Mouse (Mus musculus) adrenal gland, adult 8-10 months (tissue): Measurements from ENCODE around the gene Tshz2. TPM values are rescaled to one million over a fixed set of nuclear protein-coding genes. Genes with fewer than 3 reads are reported as not detected.

Source experiments
- DNase-seq: peaks from one replicate; pipeline ENCODE4 v3.0.0; 2022
- total RNA-seq, 4 experiments: library from RNA; stranded (reverse); gene quantifications; 2 replicates each; pipeline ENCODE4 v1.2.4; 2022

Tshz2 gene
- total RNA-seq, 4 experiments from 2014 or later: 40.4 to 58.6 (median 47.5) TPM

DNA sequence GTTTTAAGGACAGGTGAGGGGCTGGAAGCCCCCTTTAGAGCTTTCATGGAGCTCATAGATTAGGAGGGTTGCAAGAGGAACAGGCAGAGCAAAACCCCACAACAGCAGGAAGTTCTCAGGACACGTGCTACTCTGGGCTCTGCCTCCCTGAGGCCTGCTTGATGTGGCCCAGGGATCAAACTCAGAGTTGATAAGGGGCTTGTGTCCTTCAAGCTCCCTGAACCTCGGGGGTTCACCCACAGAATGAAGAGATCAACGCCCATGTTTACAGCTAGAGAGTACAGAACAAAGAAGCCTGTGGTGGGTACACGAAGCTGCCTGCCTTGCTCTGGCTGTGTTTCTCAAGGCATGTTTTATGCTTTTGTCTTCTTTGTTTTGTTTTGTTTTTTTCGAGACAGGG, 417.8 kb downstream of the Tshz2 start:
- DNase-seq: no peak

DNA sequence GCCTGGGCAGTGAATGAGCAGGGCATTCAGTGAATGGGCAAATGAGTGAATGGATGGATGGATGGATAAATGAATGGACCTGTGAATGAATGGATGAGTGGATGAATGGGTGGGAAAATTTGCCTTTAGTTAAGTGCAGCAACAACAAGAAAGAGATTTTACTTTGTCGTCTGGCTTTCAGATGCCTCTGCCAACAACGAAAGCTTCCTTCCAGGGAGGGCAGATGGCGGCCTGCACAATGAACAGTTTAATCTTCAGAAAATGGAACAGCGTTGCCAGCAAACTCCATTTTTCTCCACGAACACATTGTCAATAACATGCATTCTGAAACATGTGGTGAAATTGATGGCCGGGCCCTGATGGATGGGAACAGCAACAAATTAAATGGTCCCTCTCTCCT, 418.6 kb downstream of the Tshz2 start:
- DNase-seq: no peak

DNA sequence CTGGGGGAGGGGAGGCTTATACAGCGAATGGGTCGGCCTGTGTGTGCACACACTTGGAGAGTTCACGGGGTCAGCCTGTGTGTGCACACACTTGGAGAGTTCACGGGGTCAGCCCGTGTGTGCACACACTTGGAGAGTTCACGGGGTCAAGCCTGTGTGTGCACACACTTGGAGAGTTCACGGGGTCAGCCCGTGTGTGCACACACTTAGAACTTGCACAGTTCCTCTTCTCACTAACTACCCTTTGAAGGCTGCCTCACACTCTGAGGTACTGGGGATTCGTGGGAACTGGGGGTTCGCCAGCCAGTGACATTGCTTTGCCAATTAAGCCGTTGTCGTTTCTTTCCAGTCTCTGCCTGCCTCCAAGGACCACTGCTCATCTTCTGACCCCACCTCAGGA, 422.1 kb downstream of the Tshz2 start:
- DNase-seq: no peak

DNA sequence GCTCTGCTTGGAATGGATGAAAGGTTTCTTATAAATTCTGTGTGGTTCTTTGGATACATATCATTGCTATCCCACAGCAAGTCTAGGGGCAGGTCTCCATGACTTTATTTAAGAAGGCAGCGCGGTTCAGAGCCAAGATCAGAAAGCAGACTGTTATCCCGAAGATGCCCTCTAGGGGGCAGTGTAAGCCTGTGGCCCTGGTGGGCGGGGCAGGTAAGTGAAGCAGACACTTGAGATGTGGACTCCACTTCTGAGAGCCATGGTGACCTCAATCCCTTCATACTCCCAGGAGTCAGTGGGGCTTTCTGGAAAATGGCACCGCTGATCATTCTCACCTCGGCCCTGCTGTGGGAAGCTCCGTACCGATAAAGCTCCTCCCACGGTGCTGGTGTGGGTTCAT, 422.6 kb downstream of the Tshz2 start:
- no peak for DNase-seq

DNA sequence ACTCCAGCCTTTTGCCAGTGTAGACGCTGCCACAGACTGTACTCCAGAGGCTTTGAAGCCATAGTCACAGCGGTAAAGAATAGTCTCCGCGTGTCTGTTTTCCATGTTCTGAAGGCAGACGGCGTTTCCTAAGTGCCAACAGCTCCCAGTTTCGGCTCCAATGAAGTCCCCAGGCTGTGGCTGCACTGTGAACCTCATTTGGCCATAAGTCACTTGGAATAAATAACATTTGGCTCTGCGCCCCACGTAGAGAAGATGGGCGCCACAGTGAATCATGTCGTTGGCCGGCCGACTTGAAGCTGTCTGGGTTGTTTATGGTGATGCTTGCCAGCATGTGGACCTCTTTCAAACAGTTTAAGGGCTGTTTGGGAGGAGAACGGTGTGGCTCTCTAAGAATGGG, 426.0 kb downstream of the Tshz2 start:
- DNase-seq: no peak

DNA sequence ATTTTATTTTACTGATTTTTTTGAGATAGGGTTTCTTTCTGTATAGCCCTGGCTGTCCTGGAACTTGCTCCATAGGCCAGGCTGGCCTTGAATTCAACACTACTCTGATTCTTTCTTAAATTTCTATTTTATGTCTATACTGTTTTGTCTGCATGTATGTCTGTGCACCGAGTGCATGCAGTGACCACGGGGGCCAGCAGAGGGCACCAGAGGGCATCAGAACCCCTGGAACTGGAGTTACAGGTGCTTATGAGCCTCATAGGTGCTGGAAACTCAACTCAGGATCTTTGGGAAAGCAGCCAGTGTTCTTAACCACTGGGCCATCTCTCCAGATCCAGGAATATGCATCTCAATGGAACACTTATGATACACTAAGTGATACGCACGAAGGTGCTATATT, 427.3 kb downstream of the Tshz2 start:
- no peak for DNase-seq

DNA sequence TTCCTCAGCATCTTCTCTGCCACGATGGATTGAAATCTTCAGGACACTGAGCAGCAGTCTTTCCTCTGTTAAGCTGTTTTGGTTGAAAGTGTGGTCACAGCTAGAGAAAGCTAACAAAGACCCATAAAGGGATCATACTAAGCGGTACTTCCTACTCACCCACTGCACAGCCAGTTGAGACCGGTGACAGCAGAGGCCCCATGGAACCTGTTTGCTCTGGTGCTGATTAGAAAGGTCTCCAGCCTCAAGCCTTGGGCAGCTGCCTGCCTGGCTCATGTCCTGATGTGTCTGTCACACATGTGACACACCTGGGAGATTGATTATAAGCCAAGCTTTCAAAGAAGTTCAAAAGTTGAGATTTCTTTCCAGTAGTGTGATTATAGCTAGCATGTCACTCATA, 429.6 kb downstream of the Tshz2 start:
- no peak for DNase-seq

DNA sequence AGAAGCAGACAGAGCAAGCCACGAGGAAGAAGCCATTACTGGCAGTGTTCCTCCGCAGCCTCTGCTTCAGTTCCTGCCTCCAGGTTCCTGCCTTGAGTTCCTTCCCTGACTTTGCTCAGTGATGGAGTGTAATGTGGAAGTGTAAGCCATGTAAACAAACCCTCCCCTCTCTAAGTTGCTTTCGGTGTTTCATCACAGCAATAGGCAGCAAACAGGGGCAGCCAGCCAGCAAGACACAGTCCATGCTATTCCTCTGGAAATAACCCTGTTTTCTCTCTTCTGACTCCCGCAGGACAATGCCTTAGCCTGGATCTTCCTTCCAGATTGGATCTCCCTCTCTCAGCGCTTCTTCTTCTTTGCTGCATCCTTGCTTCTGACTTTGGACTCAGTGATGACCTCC, 437.2 kb downstream of the Tshz2 start:
- DNase-seq: no peak

DNA sequence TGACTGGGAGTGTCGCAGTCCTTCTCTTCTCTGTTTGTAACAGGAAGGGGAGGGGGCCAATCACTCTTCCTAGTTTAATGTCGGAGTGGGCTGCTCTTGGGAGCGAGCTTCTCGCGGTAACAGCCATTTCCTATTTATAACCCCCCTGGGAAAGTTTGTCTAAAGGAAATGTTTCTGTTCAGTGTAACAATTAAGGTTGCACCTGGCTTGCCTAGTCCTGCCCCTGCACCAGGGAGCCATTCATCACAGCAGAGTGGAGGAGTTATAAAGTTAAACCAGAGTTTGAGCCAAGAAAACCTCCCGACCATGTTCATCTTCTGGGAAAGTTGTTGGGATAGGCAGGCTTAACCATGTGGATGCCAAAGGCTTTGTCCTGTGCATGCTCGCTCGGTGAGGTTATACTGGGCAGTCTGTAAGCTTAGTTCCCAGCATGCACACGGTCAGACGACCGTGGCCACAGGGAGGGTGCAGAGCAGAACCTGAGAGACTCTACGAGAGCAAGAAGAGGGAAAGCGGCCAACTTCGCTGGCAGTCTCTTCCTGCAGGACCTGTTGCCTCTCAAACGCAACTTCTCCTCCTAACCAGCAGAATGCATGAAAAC, 437.9 kb downstream of the Tshz2 start:
- DNase-seq: no peak

DNA sequence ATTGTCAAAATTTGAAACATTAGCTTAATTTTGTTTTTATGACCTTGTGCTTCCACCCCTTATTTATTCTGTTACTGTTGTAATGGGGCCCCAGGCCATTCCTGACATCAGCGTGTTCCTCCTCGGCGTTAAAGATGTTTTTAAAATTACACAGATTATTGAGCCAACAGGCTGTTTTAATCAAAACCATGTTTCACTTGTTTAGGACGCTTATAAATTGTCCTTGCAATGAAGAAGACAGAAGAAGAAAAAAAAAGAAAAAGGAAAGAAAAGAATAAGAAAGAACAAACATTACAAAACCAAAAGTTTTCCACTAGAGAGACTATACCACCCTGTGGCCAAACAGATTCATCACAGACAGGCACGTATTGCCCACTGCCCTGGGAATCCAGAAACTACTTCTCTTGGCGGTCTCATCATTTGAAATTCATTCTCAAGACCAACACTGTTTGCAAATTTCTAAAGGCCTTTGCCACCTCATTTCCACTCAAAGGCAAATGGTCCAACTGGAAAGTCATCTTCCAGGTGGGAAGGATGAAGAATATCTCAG, 444.2 kb downstream of the Tshz2 start:
- no peak for DNase-seq

DNA sequence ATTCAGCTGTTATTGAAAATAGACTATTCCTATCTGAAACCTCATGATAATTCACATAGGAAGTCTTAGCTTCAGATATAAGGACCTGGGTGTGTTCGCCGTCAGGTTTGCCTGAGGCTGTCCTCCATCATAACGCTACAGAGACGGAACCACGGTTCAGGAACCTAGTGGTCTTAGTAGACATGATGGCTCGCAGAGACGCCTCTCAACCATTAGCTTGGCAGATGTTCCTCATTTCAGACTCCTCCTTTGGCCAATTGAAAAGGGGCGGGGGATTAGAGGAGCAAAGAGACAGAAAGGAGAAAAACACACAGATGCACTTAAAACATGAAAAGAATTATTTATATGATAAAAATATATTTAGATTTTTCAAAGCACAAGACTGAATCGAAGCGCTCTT, 445.2 kb downstream of the Tshz2 start:
- DNase-seq: no peak

DNA sequence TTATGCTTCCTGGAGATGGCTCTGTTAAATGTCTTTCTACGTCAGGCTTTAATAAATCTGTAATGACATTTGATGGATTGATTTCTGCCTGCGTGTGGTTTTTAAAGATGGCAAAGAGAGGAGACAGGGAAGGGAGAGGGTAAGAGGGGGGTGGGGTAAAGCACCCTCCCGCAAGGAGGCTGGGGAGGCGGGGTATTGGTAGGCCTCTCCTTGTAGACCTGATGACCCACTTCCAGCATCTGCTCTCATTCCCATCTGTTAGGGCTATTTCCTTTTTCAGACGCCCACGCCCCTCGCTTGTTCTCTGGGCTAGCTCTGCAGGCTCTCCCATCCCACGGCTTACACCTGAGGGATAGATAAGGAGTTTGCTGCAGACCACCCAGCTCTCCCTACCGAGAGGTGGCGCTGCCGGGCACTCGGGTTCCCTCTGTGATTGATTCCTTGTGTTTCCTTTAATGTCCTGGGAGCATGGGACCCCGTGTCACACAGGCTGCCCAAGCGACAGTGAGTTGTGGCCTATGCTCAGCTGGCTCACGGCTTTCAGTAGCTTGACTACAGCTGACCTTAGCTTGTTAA, 445.7 kb downstream of the Tshz2 start:
- DNase-seq: no peak

DNA sequence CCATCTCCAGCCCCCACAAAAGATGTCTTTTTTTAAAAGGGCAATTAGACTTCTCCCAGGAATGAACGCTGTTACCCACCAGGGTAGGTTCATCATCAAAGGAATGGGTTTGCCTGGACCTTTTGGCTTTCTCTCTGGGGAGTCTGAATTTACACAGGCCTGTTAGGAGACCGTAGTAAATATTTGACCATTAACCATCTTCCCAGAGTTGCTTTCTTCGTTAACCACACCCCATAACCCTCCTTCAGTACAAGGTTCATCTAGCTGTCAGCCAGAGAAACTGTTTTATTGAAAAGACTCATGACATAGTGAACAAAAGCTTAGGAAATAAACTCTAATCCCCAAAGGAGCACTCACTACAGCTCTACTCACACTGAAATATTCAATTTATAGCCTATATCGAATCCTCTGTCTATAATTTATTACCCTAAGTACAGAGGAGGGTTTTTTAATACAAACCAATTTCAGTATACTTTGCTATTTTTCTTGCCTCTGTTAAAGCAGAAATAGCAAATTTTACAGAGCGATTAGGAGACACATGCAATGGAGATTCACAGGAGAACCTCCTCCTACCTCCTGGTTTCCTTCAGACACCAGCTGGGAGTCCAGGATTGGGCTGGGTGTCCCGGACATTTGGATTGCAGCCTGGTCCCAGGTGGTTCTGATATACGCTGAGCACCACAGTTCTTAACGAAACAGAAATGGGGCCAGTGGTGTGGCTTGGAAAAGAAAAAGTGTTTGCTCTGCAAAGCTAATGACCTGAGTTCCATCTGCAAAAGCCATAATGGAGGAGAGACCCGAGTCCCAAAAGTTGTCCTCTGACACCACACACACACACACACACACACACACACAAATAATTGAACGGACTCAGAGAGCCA, 459.0 kb downstream of the Tshz2 start:
- no peak for DNase-seq

DNA sequence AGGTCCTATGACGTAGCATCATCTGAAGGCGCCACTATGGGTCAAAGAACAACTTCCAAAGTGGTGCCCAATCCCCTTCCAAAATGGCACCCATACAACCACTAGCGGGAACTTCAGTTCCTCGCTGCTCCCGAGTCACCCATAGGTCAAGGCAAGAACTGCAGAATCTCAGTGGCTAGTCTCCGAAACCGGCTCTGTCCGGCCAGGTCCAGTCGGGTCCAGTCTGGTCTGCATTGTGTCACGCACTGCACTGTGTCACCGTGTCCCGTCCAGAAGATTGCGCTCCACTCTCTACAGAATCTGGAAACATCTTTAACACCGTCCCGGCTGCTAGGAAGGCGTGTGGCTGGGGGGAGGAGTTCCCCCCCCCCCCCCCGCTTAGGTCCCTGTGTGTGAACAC, 461.4 kb downstream of the Tshz2 start:
- no peak for DNase-seq

DNA sequence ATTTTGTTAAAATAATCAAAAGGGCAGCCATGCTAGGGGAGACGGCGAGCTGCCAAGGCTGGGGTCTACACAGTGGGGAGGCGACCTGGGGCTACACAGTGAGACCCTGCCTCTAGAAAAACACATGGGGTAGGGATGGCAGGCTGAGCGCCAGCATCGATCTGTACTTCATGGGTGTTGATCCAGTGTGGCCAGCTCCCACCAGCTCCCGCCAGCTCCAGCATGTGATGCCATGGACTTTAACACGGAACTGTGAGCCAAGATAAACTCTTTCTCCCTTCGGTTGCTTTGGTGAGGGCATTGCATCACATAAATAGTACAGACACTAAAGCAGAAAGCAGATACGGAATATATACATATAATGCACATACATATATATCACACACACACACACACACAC, 462.1 kb downstream of the Tshz2 start:
- no peak for DNase-seq

DNA sequence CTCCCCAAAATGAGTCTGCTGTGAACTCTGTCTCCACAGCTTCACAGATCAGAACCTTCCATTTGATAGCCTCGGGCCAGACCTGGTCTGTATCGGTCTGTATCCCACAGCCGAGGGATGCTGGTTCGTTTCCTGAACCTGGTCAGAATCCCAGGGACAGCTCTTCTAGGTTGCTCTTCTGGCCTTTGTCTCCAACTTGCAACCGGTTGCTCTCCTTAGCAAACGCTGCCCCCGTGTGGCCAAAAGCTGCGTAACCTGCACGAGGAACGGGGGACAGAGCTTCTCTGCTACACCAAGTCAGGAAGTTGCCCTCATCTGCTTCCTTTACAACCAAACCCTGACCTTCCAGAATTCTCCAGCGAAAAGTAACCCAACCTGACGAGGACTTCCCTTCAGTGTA, 468.3 kb downstream of the Tshz2 start:
- peak; percentile 79 for DNase-seq

DNA sequence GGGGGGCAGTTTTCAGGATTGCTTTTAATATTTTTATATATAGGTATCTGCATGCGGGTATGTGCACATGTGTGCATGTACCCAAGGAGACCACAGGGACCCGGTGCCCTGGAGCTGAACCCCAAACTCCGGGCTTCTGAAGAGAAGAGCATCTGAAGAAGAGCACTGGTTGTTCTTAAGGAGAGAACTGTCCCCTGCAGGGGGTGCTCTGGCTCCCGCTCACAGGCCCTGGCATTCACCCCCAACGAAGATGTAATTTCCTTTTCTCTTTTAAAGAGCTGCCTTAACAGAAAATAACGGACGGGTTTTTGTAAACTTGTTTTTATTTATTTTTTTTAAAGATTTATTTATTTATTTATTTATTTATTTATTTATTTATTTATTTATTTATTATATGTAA, 469.1 kb downstream of the Tshz2 start:
- DNase-seq: no peak

DNA sequence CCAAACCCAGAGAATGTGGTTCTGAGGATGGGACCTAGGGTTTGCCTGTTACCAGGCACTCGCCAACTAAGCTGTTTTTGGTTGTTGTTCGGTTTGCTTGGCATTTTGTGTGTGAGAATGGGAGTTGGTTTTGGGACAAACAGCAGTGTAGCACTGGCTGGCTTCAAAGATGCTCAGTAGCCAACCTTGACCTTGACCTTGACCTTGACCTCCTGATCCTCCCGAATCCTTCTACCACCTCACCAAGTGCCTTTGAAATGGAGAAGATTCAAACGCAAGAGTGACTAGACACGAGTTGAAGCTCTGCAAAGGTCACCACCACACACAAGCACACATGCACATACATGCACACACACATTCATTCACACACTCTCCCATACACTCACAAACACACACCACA, 470.5 kb downstream of the Tshz2 start:
- DNase-seq: no peak

DNA sequence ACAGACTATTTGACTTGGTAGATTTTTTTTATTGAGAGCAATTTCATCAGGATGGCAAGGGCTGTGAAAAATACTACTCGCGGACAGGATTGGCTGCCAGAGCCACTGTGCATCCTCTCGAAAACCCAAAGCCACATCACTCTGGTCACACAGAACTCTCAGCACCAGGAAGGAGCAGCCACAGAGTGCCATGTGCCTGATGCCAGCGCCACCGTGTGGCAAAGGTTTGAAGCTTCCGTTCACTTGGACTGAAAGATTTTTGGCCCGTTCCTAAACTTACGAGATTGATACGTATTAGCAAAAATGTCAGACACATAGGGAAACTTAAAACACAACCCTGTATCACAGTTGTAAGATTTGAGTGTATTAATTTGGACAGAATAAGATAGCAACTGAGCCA, 471.0 kb downstream of the Tshz2 start:
- DNase-seq: no peak

DNA sequence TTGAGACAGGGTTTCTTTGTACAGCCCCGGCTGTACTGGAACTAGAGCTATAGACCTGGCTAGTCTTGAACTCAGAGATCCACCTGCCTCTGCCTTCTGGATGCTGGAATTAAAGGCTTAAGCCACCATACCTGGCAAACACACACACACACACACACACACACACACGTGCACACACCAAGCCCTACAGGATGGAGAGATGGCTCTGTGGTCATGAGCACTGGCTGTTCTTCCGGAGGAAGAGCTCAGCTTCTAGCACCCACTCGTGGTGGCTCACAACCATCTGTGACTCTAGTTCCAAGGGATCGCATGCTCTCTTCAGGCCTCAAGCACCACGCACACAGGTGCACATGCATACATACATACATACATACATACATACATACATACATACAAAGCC, 471.6 kb downstream of the Tshz2 start:
- DNase-seq: no peak

DNA sequence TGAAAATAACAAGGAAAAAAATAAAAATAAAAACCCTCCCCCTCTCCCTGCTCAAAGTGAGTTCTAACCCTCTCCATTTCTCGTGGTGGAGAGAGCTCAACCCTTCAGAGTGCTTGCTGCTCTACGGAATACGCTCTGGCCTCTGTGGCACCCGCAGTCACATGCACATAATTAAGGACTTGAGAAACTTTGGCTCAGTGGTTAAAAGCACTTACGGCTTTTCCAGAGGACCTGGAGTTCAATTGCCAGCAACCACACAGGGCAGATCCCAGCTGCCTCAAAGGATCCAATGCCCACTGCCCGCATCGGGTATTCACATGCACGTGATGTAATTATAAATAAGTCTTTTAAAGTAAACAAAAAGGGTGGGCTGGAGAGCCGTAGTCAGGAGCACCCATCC, 473.2 kb downstream of the Tshz2 start:
- DNase-seq: no peak

DNA sequence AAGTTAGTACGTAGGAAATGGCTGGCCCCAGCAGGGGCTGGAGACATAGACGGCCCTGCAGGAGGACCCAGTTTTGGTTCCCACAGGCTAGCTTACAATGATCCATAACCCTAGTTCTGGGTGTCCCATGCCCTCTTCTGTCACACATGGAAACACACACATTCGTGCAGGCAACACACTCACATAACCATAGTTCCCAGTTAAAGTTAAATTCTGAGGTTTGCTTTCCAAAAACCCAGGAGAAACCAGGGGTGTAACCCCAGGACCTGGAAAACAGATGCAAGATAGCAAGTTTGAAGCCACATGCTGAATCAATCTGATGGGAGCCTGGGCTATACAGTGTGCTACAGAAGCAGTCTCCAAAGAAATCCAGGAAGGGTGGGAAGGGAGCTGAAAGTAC, 475.0 kb downstream of the Tshz2 start:
- DNase-seq: no peak

DNA sequence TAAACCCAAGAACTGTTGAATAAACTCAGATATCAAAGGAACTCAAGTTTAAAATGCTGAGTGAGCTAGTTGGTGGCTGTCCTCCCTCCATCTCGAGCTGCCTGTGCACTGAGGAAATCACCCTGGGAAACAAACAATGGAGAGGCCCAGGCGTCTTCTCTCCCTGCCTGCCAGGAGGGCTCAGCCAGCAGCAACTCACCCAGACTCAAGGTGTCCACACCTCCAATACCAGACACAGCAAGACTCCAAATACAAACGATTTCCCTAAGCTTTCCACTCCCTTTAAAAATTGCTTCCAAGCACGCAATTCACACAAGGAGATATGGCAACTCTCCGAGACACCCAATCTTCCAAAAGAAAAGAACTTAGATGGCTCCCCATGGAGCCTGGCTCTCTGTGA, 476.7 kb downstream of the Tshz2 start:
- no peak for DNase-seq

DNA sequence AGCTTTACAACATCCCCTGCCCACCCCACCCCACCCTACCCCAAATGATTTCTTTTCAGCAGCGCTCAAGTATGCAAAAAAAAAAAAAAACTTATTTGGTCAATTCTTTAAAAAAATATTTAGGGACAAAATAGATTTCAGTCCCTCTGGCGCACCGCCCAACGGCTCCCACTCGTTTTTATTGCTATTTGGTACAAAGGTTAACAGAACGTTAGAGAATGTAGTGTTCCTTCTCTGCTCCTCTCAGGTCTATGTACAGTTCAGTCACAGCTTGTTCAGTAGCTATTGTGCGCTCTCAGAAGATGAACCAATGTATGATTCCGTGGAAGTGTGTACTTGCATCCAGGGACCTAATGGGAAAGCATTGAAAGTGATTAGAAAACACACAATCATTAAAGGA, 477.5 kb downstream of the Tshz2 start:
- DNase-seq: no peak
